Mouse (Mus musculus) gastrocnemius, adult 8-10 months (tissue): ENCODE data around the gene Fam71a. TPM values are rescaled to one million over a fixed set of nuclear protein-coding genes. Genes with fewer than 3 reads are reported as not detected.

Experiments
- DNase-seq, 2 experiments: peaks; one replicate each; pipeline ENCODE4 v3.0.0; 2022; ENCODE audit warnings: low spot score in 2 of 2
- total RNA-seq, 4 experiments: library from RNA; stranded (reverse); gene quantifications; 2 replicates each; pipeline ENCODE4 v1.2.4; 2022

Fam71a gene
- total RNA-seq, 4 experiments from 2014 or later = not detected

DNA sequence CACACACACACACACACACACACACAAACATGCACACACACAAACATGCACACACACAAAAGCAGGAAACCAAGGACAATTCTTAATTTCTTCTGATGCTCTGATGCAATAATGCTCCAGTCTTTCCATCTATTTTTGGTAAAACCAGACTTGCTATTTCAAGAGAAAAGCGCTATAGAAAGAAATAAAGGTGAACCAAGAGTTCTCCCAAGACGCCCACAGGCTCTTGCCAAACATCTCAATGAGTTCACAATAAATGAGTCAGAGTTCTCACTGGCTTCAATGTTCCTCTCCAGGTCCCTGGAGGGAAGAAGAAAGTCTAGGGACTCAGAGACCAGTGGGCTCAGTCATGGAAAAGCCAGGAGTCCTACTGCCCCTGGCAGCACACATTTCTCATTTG, 40.9 kb downstream of the Fam71a start:
- no peak for DNase-seq

DNA sequence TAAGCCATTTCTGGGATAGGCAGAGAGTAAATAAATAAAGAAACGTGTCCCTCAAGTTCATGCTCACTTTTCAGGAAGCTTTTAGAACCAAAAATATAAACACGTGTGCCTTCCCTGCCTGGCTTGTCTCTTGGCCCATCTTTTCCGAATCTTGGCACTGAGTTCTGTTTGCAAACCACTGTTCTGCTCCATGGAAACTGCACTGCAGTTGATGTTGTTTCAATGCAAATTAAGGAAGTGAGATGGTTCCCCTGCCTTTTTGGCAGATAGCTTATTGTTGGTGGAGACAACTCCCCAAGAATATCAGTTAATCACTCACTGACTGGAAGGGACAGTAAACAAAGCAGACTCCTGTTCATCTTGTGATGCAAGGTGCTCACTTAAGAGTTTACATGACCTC, 41.9 kb downstream of the Fam71a start:
- no peak for DNase-seq

DNA sequence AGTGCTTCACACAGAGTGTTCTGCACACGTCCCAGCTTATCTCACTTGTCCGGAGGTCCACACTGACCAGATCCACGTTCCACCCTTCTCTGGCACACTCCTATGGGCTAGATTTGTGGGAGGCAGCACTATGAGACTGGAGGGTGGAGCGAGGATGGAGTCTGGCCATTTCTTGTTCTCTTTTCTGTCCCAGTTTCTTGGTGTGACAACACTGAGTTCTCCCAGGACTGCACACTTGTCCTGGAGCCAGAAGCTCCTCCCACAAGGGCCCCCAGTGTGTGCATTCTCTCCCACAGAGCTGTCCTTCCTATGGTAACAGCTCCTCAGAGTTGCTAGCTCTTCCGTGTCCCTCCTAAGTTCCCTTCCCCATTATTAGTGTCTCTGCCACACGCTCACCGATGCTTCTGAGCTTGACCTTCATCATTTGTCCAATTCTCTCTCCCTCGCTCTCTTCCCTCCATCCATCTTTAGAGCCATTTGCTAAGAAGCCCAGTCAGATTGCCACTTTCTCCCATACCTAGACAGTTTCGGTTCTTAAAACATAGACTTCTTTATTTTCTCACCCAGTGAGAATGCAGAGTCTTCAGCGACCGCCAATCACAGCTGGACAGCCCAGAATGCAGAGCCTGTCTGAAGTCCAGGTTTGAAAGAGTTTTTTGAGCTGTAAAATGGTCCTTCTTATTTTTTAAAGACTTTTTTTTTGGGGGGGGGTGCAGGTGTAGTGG, 48.9 kb downstream of the Fam71a start:
- DNase-seq = no peak

DNA sequence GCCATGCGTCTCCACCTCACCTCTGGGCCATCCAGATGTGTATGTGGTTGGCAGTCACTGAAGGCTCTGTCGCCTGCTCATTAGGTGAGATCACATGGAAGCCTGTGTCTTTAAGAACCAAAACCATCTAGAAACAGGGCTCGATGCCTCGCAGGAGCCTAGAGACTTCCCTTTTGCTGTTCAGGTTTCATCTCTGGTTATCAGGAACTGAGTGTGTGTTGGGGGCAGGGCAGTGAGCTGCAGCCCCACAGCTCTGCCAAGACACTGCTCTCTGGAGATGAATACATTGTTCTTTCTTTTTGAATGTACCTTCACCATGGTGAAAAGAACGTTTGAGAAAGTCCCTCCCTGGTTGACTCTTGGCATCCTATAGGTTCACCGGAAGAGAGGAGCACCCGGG, 49.7 kb downstream of the Fam71a start:
- DNase-seq = no peak

Other genes starting within 250 kb of the Fam71a start
- 10 to 100 TPM; 28.5 to 38.6 (median 28.8) TPM for gene Angel2, start 239.7 kb downstream of the Fam71a start, total RNA-seq
- gene Vash2, start 185.5 kb downstream of the Fam71a start, total RNA-seq = under 1 TPM; 0.35 to 0.94 (median 0.68) TPM
- 10 to 100 TPM in 2 of 4 experiments, 1 to 10 TPM in 2; 8.3 to 17.1 (median 10.4) TPM for gene Flvcr1, start 138.7 kb downstream of the Fam71a start, total RNA-seq
- not detected for gene Spata45, start 128.2 kb downstream of the Fam71a start, total RNA-seq
- gene Tatdn3, start 101.9 kb downstream of the Fam71a start, total RNA-seq = 10 to 100 TPM in 3 of 4 experiments, 1 to 10 TPM in 1; 9.9 to 16.6 (median 13.7) TPM
- gene Nsl1, start 101.8 kb downstream of the Fam71a start, total RNA-seq = under 1 TPM; 0.12 to 0.70 (median 0.32) TPM
- gene Batf3, start 67.0 kb downstream of the Fam71a start, total RNA-seq = not detected
- 10 to 100 TPM in 1 of 4 experiments, 1 to 10 TPM in 3; 1.9 to 19.3 (median 7.4) TPM for gene Atf3, start 53.2 kb upstream of the Fam71a start, total RNA-seq
- gene Nenf, start 153.4 kb upstream of the Fam71a start, total RNA-seq = 10 to 100 TPM; 58.2 to 77.0 (median 71.4) TPM
- gene Tmem206, start 161.1 kb upstream of the Fam71a start, total RNA-seq = 1 to 10 TPM in 1 of 4 experiments, under 1 TPM in 3; 0.68 to 1.9 (median 0.84) TPM
- 10 to 100 TPM; 62.4 to 75.3 (median 67.2) TPM for gene Ppp2r5a, start 238.5 kb upstream of the Fam71a start, total RNA-seq